Mouse (Mus musculus): ENCODE data around the gene Iqce. TPM values are rescaled to one million over a fixed set of nuclear protein-coding genes. Genes with fewer than 3 reads are reported as not detected.

The Iqce gene
- total and polyA plus RNA-seq, 3 experiments = 2.2 to 11.2 (median 5.3) TPM

DNA sequence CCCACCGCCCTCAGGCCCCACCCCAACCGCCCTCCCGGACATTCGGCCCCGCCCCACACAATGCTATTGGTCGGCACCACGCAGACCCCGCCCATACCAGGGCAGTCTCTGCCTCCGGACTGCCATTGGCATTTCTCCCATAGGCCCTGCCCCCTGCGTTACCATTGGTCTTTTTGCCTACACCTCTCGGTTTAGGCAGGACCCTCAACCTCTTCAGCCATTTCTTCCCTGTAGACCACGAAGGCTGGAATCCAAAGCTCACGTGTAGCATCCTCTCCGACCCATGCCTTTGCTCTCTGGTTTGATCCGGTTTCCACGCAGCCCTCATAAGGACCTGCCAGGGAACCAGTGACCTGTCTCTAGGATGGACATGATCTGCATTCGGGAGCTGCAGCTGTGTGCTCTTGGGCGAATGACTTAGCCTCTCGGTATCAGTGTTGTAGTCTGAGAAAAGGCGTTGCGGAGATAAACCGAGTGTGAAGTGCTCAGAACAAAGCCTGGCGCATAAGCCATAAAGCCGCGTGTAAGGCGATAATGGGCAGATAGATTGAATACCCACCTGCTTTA is 53.0 kb downstream of the Iqce start:
- peak; percentile 94 for DNase-seq (ENCODE audit: extremely low read depth)
- Histone ChIP-seq H3K36me3 (replicated peaks in 1 of 2; ENCODE audit: control insufficient read depth in 1 of 2, insufficient read depth in 1 of 2, low read length in 1 of 2) (no peaks in the 10 kb centered on the region), H3K4me2 (ENCODE audit: insufficient read depth, low read depth, poor library complexity, severe bottlenecking) (no peak overlapping the region), H3K79me2 (replicated peaks; ENCODE audit: control insufficient read depth, extremely low read depth, insufficient read depth, poor library complexity, severe bottlenecking) (no peaks in the 10 kb centered on the region), H3K27ac (ENCODE audit: insufficient read depth, low read depth) (no peak overlapping the region), H3K4me3 (replicated peaks in 1 of 3; ENCODE audit: low read depth in 2 of 3, low read length in 2 of 3, poor library complexity in 1 of 3) (no peak overlapping the region), H3K27me3 (replicated peaks) (peaks cover 29% of the 10 kb centered on the region), H3K9me3 (replicated peaks; ENCODE audit: low read length) (no peaks in the 10 kb centered on the region), H3K4me1 (ENCODE audit: control insufficient read depth in 1 of 2, insufficient read depth in 2 of 2) (peaks cover 6 to 20% of the 10 kb centered on the region in 2 experiments), H3K9ac (ENCODE audit: insufficient read depth, low read depth) (no peak overlapping the region)
- dilution Hi-C loops (cut with MboI; ENCODE audit: extremely low pct_ligation_motif_present, extremely low pct_unique_long_range_greater_than_20kb, low sequenced_read_pairs) = no loop called here
- in situ Hi-C loops (cut with MboI; ENCODE audit: low pct_ligation_motif_present, low pct_unique_long_range_greater_than_20kb, low sequenced_read_pairs) = no loop called here
- TF ChIP-seq ETS1 (conservative IDR thresholded peaks at IDR 0.05; ENCODE audit: low read depth, low read length) (no peak), MAX (IDR thresholded peaks at IDR 0.05; ENCODE audit: low read length) (peak; percentile 61; the same call in 1 of the 2 replicates), IRF4 (IDR thresholded peaks at IDR 0.05; ENCODE audit: low read depth, low read length) (no peak), ELF1 (IDR thresholded peaks at IDR 0.05; ENCODE audit: low read depth, low read length) (peak; percentile 39; the same call in 1 of the 2 replicates), POLR2A (IDR thresholded peaks at IDR 0.05; ENCODE audit: low read depth, low read length) (0 out of 2 replicates have a peak, but pooled peaks have one; percentile 36)

- dilution Hi-C loops (cut with MboI; ENCODE audit: extremely low pct_ligation_motif_present, extremely low pct_unique_long_range_greater_than_20kb, low sequenced_read_pairs) (no loop called here), in situ Hi-C loops (cut with MboI; ENCODE audit: low pct_ligation_motif_present, low pct_unique_long_range_greater_than_20kb, low sequenced_read_pairs) (no loop called here)
- Histone ChIP-seq H3K27me3 (replicated peaks) (peaks cover 29% of the 10 kb centered on the region), H3K36me3 (replicated peaks in 1 of 2; ENCODE audit: control insufficient read depth in 1 of 2, insufficient read depth in 1 of 2, low read length in 1 of 2) (no peaks in the 10 kb centered on the region), H3K9ac (ENCODE audit: insufficient read depth, low read depth) (peak within 1 kb of the TSS; percentile 65), H3K9me3 (replicated peaks; ENCODE audit: low read length) (no peaks in the 10 kb centered on the region), H3K4me3 (replicated peaks in 1 of 3; ENCODE audit: low read depth in 2 of 3, low read length in 2 of 3, poor library complexity in 1 of 3) (peak within 1 kb of the TSS; percentile 34 to 85 (median 57)), H3K4me1 (ENCODE audit: control insufficient read depth in 1 of 2, insufficient read depth in 2 of 2) (peaks cover 6 to 20% of the 10 kb centered on the region in 2 experiments), H3K79me2 (replicated peaks; ENCODE audit: control insufficient read depth, extremely low read depth, insufficient read depth, poor library complexity, severe bottlenecking) (no peaks in the 10 kb centered on the region), H3K4me2 (ENCODE audit: insufficient read depth, low read depth, poor library complexity, severe bottlenecking) (peak within 1 kb of the TSS; percentile 87), H3K27ac (ENCODE audit: insufficient read depth, low read depth) (no peak within 1 kb of the TSS)
- TF ChIP-seq EP300 (IDR thresholded peaks at IDR 0.05; ENCODE audit: low read length) (no peak), CTCF (conservative IDR thresholded peaks at IDR 0.05 in 1 of 2, IDR thresholded peaks at IDR 0.05 in 1 of 2; ENCODE audit: low read depth in 2 of 2, low read length in 2 of 2) (no peak), ETS1 (conservative IDR thresholded peaks at IDR 0.05; ENCODE audit: low read depth, low read length) (no peak), RCOR1 (conservative IDR thresholded peaks at IDR 0.05; ENCODE audit: low read depth, low read length) (no peak), SMC3 (IDR thresholded peaks at IDR 0.05; ENCODE audit: low read depth, low read length) (no peak), USF2 (conservative IDR thresholded peaks at IDR 0.05; ENCODE audit: low read depth, low read length) (no peak), E2F4 (IDR thresholded peaks at IDR 0.05; ENCODE audit: insufficient replicate concordance, low read depth, low read length) (no peak), ELF1 (IDR thresholded peaks at IDR 0.05; ENCODE audit: low read depth, low read length) (no peak), POLR2AphosphoS2 (IDR thresholded peaks at IDR 0.05; ENCODE audit: low read depth, low read length) (no peak), MEF2A (IDR thresholded peaks at IDR 0.05; ENCODE audit: borderline replicate concordance, low read depth, low read length) (no peak), USF1 (IDR thresholded peaks at IDR 0.05; ENCODE audit: low read depth, low read length) (no peak), TBP (conservative IDR thresholded peaks at IDR 0.05; ENCODE audit: low read depth, low read length) (no peak), PAX5 (IDR thresholded peaks at IDR 0.05; ENCODE audit: low read length) (no peak), MXI1 (IDR thresholded peaks at IDR 0.05; ENCODE audit: low read depth, low read length) (no peak), NELFE (IDR thresholded peaks at IDR 0.05; ENCODE audit: low read depth, low read length) (no peak), JUND (conservative IDR thresholded peaks at IDR 0.05; ENCODE audit: low read depth, low read length) (no peak), KAT2A (IDR thresholded peaks at IDR 0.05; ENCODE audit: insufficient replicate concordance, low read length) (no peak)
- DNase-seq (ENCODE audit: extremely low read depth) = no peak
These were observed 53.6 kb downstream of the Iqce start, which contains the start of gene Ttyh3 for GRCm38 (mm10) chr5:140648519-140649100. Gene Ttyh3, minus strand, starts transcription at chr5:140649031.
